Mouse (Mus musculus) heart, adult 2 months (tissue): ENCODE results near the gene Vmo1. TPM values are rescaled to one million over a fixed set of nuclear protein-coding genes. Genes with fewer than 3 reads are reported as not detected.
"Not testable (repeated sequence)": the region's sequence is repeated elsewhere in the genome, so short reads cannot be mapped to it uniquely, and the experiment has no call there.

Source experiments
- DNase-seq, 2 experiments: peaks; one replicate each; pipeline ENCODE4 v3.0.0; 2021
- H3K27ac ChIP-seq: fragments of 200-600 bp; 2 replicates; pipeline ENCODE4 v1.8.1; 2022
- H3K27me3 ChIP-seq: fragments of 200-500 bp; 2 replicates; pipeline ENCODE4 v1.6.1; 2012; ENCODE audit warnings: mild to moderate bottlenecking, low read length, inconsistent platforms, mixed read lengths; ENCODE audit not compliant: control insufficient read depth, insufficient read depth
- H3K36me3 ChIP-seq: fragments of 200-500 bp; 2 replicates; pipeline ENCODE4 v1.6.1; 2012; ENCODE audit warnings: low read length, inconsistent platforms; ENCODE audit not compliant: control insufficient read depth, insufficient read depth
- H3K4me1 ChIP-seq: fragments of 200-500 bp; 2 replicates; pipeline ENCODE4 v1.6.1; 2011; ENCODE audit warnings: low read length; ENCODE audit not compliant: control insufficient read depth, insufficient read depth
- H3K4me3 ChIP-seq: fragments of 200-600 bp; 2 replicates; pipeline ENCODE4 v1.8.1; 2022
- H3K79me2 ChIP-seq: fragments of 200-500 bp; replicated peaks from 2 replicates; pipeline ENCODE4 v1.6.1; 2012; ENCODE audit warnings: mild to moderate bottlenecking, inconsistent platforms, low read length, moderate library complexity, mixed read lengths; ENCODE audit not compliant: control insufficient read depth, insufficient read depth
- H3K9ac ChIP-seq: fragments of 200-500 bp; 2 replicates; pipeline ENCODE4 v1.6.1; 2012; ENCODE audit warnings: low read depth, mild to moderate bottlenecking, control low read depth, inconsistent platforms, low read length, mixed read lengths
- CTCF ChIP-seq: fragments of 200-600 bp; IDR thresholded peaks from 2 replicates; pipeline ENCODE4 v1.8.1; 2022; ENCODE audit warnings: antibody characterized with exemption, mild to moderate bottlenecking, moderate library complexity
- EP300 ChIP-seq: fragments of 200-500 bp; IDR thresholded peaks from 2 replicates; pipeline ENCODE4 v1.6.1; 2011; ENCODE audit warnings: low read depth, low read length, control low read depth; ENCODE audit not compliant: insufficient read depth
- POLR2A ChIP-seq: fragments of 200-500 bp; IDR thresholded peaks from 2 replicates; pipeline ENCODE4 v1.6.1; 2011; ENCODE audit warnings: mild to moderate bottlenecking, low read depth, low read length, control low read depth; ENCODE audit not compliant: insufficient read depth
- WGBS: fragments of 180-500 bp; shearing (Covaris S2); methylation state at CpG from one replicate; pipeline ENCODE4 v1.1.7; 2018; 5-methylcytosine and 5-hydroxymethylcytosine counted together
- intact Hi-C: fragments of 180-260 bp; cut with DNase I; formaldehyde crosslinking; loops from one replicate; pipeline ENCODE4 v1.15.1; 2025
- polyA plus RNA-seq: library from polyadenylated mRNA; depleted of rRNA; stranded (reverse); fragments of >200 nt; gene quantifications from 2 replicates; pipeline ENCODE4 v1.2.3, GENCODE M21; 2012
- total RNA-seq, 2 experiments: library from RNA; stranded (reverse); gene quantifications; 2 replicates each; pipeline ENCODE4 v1.2.3; 2021

The Vmo1 gene
- total and polyA plus RNA-seq, 3 experiments, result not detected

GRCm38 (mm10) chr11:70539877-70540587, 25.6 kb upstream of the Vmo1 start, which contains the start of gene Pld2:
TSS of gene Pld2 (plus strand) at chr11:70540064.
- TF ChIP-seq EP300 (peak; percentile 24; the same call in 1 of the 2 replicates), CTCF (peak; percentile 81), POLR2A (peak; percentile 68)
- Histone ChIP-seq H3K79me2 (no peaks in the 10 kb centered on the region), H3K4me1 (no peaks in the 10 kb centered on the region; the same call in 1 of the 2 replicates), H3K36me3 (no peaks in the 10 kb centered on the region), H3K27ac (peak within 1 kb of the TSS; percentile 83), H3K27me3 (no peaks in the 10 kb centered on the region), H3K9ac (peak within 1 kb of the TSS; percentile 76), H3K4me3 (peak within 1 kb of the TSS; percentile 70)
- DNase-seq, result peak; percentile 91 to 94
- intact Hi-C loops, result loop anchor here (1.0 to 2.0 kb wide), 3 partner anchors 15 to 65 kb away; partner anchors contain the start of genes Mink1 and Psmb6
- WGBS, result 1% methylated on average over 53 of the region's 65 CpGs

GRCm38 (mm10) chr11:70539423-70539822, 25.0 kb upstream of the Vmo1 start:
- 12% methylated on average over 9 of the region's 9 CpGs for WGBS
- Histone ChIP-seq H3K27me3 (no peaks in the 10 kb centered on the region), H3K79me2 (no peaks in the 10 kb centered on the region), H3K9ac (peak overlapping the region; percentile 76), H3K4me1 (no peaks in the 10 kb centered on the region; the same call in 1 of the 2 replicates), H3K4me3 (peak overlapping the region; percentile 70), H3K27ac (peak overlapping the region; percentile 83), H3K36me3 (no peaks in the 10 kb centered on the region)
- intact Hi-C loops, result loop anchor here (2.0 kb wide), 1 partner anchor 23 kb away; the partner anchor contains the start of gene Mink1
- TF ChIP-seq CTCF (no peak), POLR2A (no peak), EP300 (no peak)
- no peak for DNase-seq

GRCm38 (mm10) chr11:70532839-70533238, 18.4 kb upstream of the Vmo1 start, which contains the start of gene Gm40193:
TSS of gene Gm40193 (minus strand) at chr11:70532939.
- Histone ChIP-seq H3K4me3 (no peak within 1 kb of the TSS), H3K9ac (no peak within 1 kb of the TSS), H3K27ac (no peak within 1 kb of the TSS), H3K4me1 (no peaks in the 10 kb centered on the region), H3K27me3 (no peaks in the 10 kb centered on the region), H3K36me3 (no peaks in the 10 kb centered on the region), H3K79me2 (no peaks in the 10 kb centered on the region)
- 82% methylated on average over 6 of the region's 6 CpGs for WGBS
- DNase-seq, result no peak
- TF ChIP-seq CTCF (no peak), EP300 (no peak), POLR2A (no peak)
- intact Hi-C loops, result no loop called here

GRCm38 (mm10) chr11:70531065-70531464, 16.6 kb upstream of the Vmo1 start:
- H3K27me3 ChIP-seq, H3K4me1 ChIP-seq, H3K9ac ChIP-seq, H3K27ac ChIP-seq, H3K4me3 ChIP-seq, H3K79me2 ChIP-seq, H3K36me3 ChIP-seq, intact Hi-C loops, DNase-seq: not testable (repeated sequence)
- TF ChIP-seq CTCF, result peak; percentile 25; the same call in 1 of the 2 replicates
- WGBS, result 72% methylated on average over 2 of the region's 2 CpGs

GRCm38 (mm10) chr11:70528610-70529009, 14.2 kb upstream of the Vmo1 start:
- intact Hi-C loops, result no loop called here

GRCm38 (mm10) chr11:70526211-70526610, 11.8 kb upstream of the Vmo1 start:
- no peak overlapping the region for H3K9ac ChIP-seq
- no peak for DNase-seq
- peaks cover 2% of the 10 kb centered on the region for H3K36me3 ChIP-seq
- H3K4me3 ChIP-seq, result no peak overlapping the region
- H3K4me1 ChIP-seq, result peaks cover 3% of the 10 kb centered on the region
- intact Hi-C loops, result no loop called here
- no peaks in the 10 kb centered on the region for H3K79me2 ChIP-seq
- 83% methylated on average over 12 of the region's 12 CpGs for WGBS
- TF ChIP-seq POLR2A (no peak), EP300 (no peak), CTCF (no peak)
- H3K27ac ChIP-seq, result no peak overlapping the region
- H3K27me3 ChIP-seq, result no peaks in the 10 kb centered on the region

More at GRCm38 (mm10) chr11:70528610-70529009, 14.2 kb upstream of the Vmo1 start:
- no peak for DNase-seq
- peaks cover 2% of the 10 kb centered on the region for H3K36me3 ChIP-seq
- H3K27me3 ChIP-seq, result no peaks in the 10 kb centered on the region
- H3K4me3 ChIP-seq, result no peak overlapping the region
- no peak overlapping the region for H3K27ac ChIP-seq
- peaks cover 3% of the 10 kb centered on the region for H3K4me1 ChIP-seq
- whole genome bisulfite sequencing, result 74% methylated on average over 7 of the region's 7 CpGs
- H3K79me2 ChIP-seq, result no peaks in the 10 kb centered on the region
- TF ChIP-seq CTCF, result no peak
- TF ChIP-seq EP300, result no peak
- TF ChIP-seq POLR2A, result no peak
- H3K9ac ChIP-seq, result no peak overlapping the region
